Mouse (Mus musculus) C2C12 (cell line): ENCODE data around the gene Slc39a9.

ENCODE experiments used
- CEBPB ChIP-seq: IDR thresholded peaks from one replicate; pipeline ENCODE4 v1.6.1; 2011; ENCODE audit warnings: low read depth, mild to moderate bottlenecking, control low read depth, moderate library complexity
- CTCF ChIP-seq: IDR thresholded peaks from one replicate; pipeline ENCODE4 v1.5.1; 2011; ENCODE audit not compliant: control insufficient read depth, insufficient read depth, insufficient read length
- FOSL1 ChIP-seq: IDR thresholded peaks from one replicate; pipeline ENCODE4 v1.8.0; 2011; ENCODE audit warnings: mild to moderate bottlenecking, low read length; ENCODE audit not compliant: poor library complexity, insufficient read depth, severe bottlenecking
- MAX ChIP-seq: IDR thresholded peaks from one replicate; pipeline ENCODE4 v1.6.1; 2011; ENCODE audit warnings: mild to moderate bottlenecking, control low read depth
- MYOD1 ChIP-seq: IDR thresholded peaks from one replicate; pipeline ENCODE4 v1.6.1; 2011; ENCODE audit warnings: low read depth; ENCODE audit not compliant: control insufficient read depth, insufficient read length
- MYOG ChIP-seq: IDR thresholded peaks from one replicate; pipeline ENCODE4 v1.6.1; 2011; ENCODE audit not compliant: control insufficient read depth, insufficient read length; ENCODE audit errors: extremely low read depth
- USF1 ChIP-seq: IDR thresholded peaks from one replicate; pipeline ENCODE4 v1.6.1; 2011; ENCODE audit warnings: low read depth, mild to moderate bottlenecking, control low read depth, moderate library complexity

DNA sequence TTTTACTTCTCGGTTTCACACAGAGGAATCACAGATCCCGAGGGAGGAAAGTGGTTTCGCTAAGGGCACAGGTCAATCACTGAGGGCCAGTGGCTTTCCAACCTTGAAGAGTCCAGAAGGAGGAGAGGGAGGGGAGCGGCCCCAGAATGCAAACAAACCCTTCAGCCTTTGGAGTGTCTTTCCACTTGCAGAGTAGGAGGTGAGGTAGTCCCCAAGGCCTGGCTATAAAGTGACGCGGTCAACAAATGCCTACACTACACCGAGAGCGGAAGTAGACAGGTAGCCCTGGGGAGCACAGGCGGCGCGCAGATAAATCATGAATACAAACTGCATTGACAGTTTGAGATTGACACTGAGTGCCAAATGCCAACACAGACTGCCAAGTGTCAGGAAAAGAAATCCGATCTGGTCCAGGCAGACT is 48.0 kb downstream of the Slc39a9 start:
- TF ChIP-seq CTCF (no peak), USF1 (no peak), MYOD1 (no peak), CEBPB (no peak), FOSL1 (no peak), MAX (no peak), MYOG (no peak)
